Mouse (Mus musculus): Measurements from ENCODE around the gene Msl3. TPM values are rescaled to one million over a fixed set of nuclear protein-coding genes. Genes with fewer than 3 reads are reported as not detected.

The Msl3 gene
- total and polyA plus RNA-seq, 2 experiments from 2014 or later: 11.8 to 20.3 TPM

GRCm38 (mm10) chrX:168647746-168648145, 26.0 kb downstream of the Msl3 start:
- DNase-seq (ENCODE audit: low spot score) (no peak), ATAC-seq (ENCODE audit: low FRiP score) (no peak)
- no peak for TF ChIP-seq CTCF (IDR thresholded peaks at IDR 0.05)
- Histone ChIP-seq H3K27me3 (ENCODE audit: insufficient read depth, low read length) (no peaks in the 10 kb centered on the region), H3K27ac (ENCODE audit: low read depth, low read length) (no peak overlapping the region), H3K4me2 (ENCODE audit: low read depth, low read length, poor library complexity, severe bottlenecking) (no peak overlapping the region), H3K9me3 (ENCODE audit: low read length) (no peaks in the 10 kb centered on the region), H3K4me3 (ENCODE audit: low read depth, low read length) (no peak overlapping the region), H3K9ac (replicated peaks; ENCODE audit: low read length, poor library complexity, severe bottlenecking) (no peak overlapping the region), H3K4me1 (ENCODE audit: insufficient read depth, low read length) (no peaks in the 10 kb centered on the region), H3K36me3 (ENCODE audit: insufficient read depth, low read length) (no peaks in the 10 kb centered on the region)
- WGBS: 61% methylated on average over 3 of the region's 3 CpGs

GRCm38 (mm10) chrX:168643451-168643850, 30.2 kb downstream of the Msl3 start:
- 91% methylated on average over 1 of the region's 1 CpGs for WGBS
- no peak for ATAC-seq (ENCODE audit: low FRiP score)

GRCm38 (mm10) chrX:168639556-168640356, 33.9 kb downstream of the Msl3 start:
- peak; percentile 54 for DNase-seq (ENCODE audit: low spot score)
- Histone ChIP-seq H3K36me3 (ENCODE audit: insufficient read depth, low read length) (no peaks in the 10 kb centered on the region), H3K4me2 (ENCODE audit: low read depth, low read length, poor library complexity, severe bottlenecking) (peak overlapping the region; percentile 42), H3K4me1 (ENCODE audit: insufficient read depth, low read length) (no peaks in the 10 kb centered on the region), H3K9me3 (ENCODE audit: low read length) (no peaks in the 10 kb centered on the region), H3K27me3 (ENCODE audit: insufficient read depth, low read length) (peaks cover 4% of the 10 kb centered on the region; the same call in 1 of the 2 replicates), H3K9ac (replicated peaks; ENCODE audit: low read length, poor library complexity, severe bottlenecking) (no peak overlapping the region), H3K27ac (ENCODE audit: low read depth, low read length) (no peak overlapping the region), H3K4me3 (ENCODE audit: low read depth, low read length) (peak overlapping the region; percentile 24)
- 25% methylated on average over 11 of the region's 11 CpGs for WGBS
- no peak for ATAC-seq (ENCODE audit: low FRiP score)
- TF ChIP-seq CTCF (IDR thresholded peaks at IDR 0.05): peak; percentile 63

More at GRCm38 (mm10) chrX:168643451-168643850, 30.2 kb downstream of the Msl3 start:
- no peaks in the 10 kb centered on the region for H3K36me3 ChIP-seq (ENCODE audit: insufficient read depth, low read length)
- H3K4me2 ChIP-seq (ENCODE audit: low read depth, low read length, poor library complexity, severe bottlenecking): no peak overlapping the region
- no peak overlapping the region for H3K27ac ChIP-seq (ENCODE audit: low read depth, low read length)
- no peak overlapping the region for H3K4me3 ChIP-seq (ENCODE audit: low read depth, low read length)
- no peaks in the 10 kb centered on the region for H3K9me3 ChIP-seq (ENCODE audit: low read length)
- no peak for DNase-seq (ENCODE audit: low spot score)
- no peaks in the 10 kb centered on the region for H3K4me1 ChIP-seq (ENCODE audit: insufficient read depth, low read length)
- H3K27me3 ChIP-seq (ENCODE audit: insufficient read depth, low read length): peaks cover 4% of the 10 kb centered on the region; the same call in 1 of the 2 replicates
- no peak for TF ChIP-seq CTCF (IDR thresholded peaks at IDR 0.05)
- H3K9ac ChIP-seq (replicated peaks; ENCODE audit: low read length, poor library complexity, severe bottlenecking): no peak overlapping the region

Other genes starting within 250 kb of the Msl3 start
- gene Frmpd4, start 96.7 kb downstream of the Msl3 start, total RNA-seq (2014; rRNA removed): 8.6 and 8.8 TPM in 2 replicates
- 1.7 and 1.9 TPM in 2 replicates for gene Frmpd4, start 96.7 kb downstream of the Msl3 start, polyA plus RNA-seq (2015; fragmentation: Nextera tagmentation; extraction: Ambion mirVana)
- 0.93 and 1.7 TPM in 2 replicates for gene Arhgap6, start 121.2 kb upstream of the Msl3 start, total RNA-seq (2014; rRNA removed)
- gene Arhgap6, start 121.2 kb upstream of the Msl3 start, polyA plus RNA-seq (2015; fragmentation: Nextera tagmentation; extraction: Ambion mirVana): 1.5 and 2.1 TPM in 2 replicates